Mouse (Mus musculus): ENCODE data around the gene Tspan7.

GRCm38 (mm10) chrX:10517756-10518155 is 32.8 kb downstream of the Tspan7 start:
- TF ChIP-seq CHD1 (IDR thresholded peaks at IDR 0.05; ENCODE audit: low read depth, low read length) (no peak), CTCF (IDR thresholded peaks at IDR 0.05 in 2 of 3, conservative IDR thresholded peaks at IDR 0.05 in 1 of 3; ENCODE audit: control insufficient read depth in 1 of 3, insufficient read depth in 1 of 3, low read depth in 2 of 3, low read length in 3 of 3, poor library complexity in 1 of 3, severe bottlenecking in 1 of 3) (no peak), POLR2A (IDR thresholded peaks at IDR 0.05; ENCODE audit: control insufficient read depth in 1 of 2, insufficient read depth in 1 of 2, low read depth in 1 of 2, low read length in 2 of 2, poor library complexity in 1 of 2) (no peak), CHD2 (IDR thresholded peaks at IDR 0.05; ENCODE audit: low read length) (no peak), EP300 (IDR thresholded peaks at IDR 0.05; ENCODE audit: low read depth in 1 of 2, low read length in 2 of 2) (no peak), ZNF384 (IDR thresholded peaks at IDR 0.05; ENCODE audit: low read depth, low read length) (no peak), KAT2A (conservative IDR thresholded peaks at IDR 0.05; ENCODE audit: low read depth, low read length) (no peak), MAZ (IDR thresholded peaks at IDR 0.05; ENCODE audit: low read depth, low read length) (no peak)
